Mouse (Mus musculus) erythroblast, embryonic 14.5 days (primary cell): ENCODE data around the gene Zscan25.
"Not testable (repeated sequence)": the region's sequence is repeated elsewhere in the genome, so short reads cannot be mapped to it uniquely, and the experiment has no call there.

ENCODE experiments used
- GATA1 ChIP-seq: IDR thresholded peaks from 2 replicates; pipeline ENCODE4 v1.6.1; 2012; ENCODE audit warnings: low read length, inconsistent platforms, mixed read lengths
- TAL1 ChIP-seq: IDR thresholded peaks from 3 replicates; pipeline ENCODE4 v1.6.1; 2012; ENCODE audit warnings: low read length, inconsistent platforms, mixed read lengths

- TF ChIP-seq TAL1, GATA1: not testable (repeated sequence)
Observed at GRCm38 (mm10) chr5:145273568-145273967, 6.7 kb upstream of the Zscan25 start.
